Mouse (Mus musculus): ENCODE data around the gene Palm3. TPM values are rescaled to one million over a fixed set of nuclear protein-coding genes. Genes with fewer than 3 reads are reported as not detected.

Gene Palm3
- polyA plus RNA-seq, 1 experiment from 2014 or later: 2.1 TPM

GRCm38 (mm10) chr8:84052746-84053145 is 31.5 kb downstream of the Palm3 start:
- Histone ChIP-seq H3K9me3 (replicated peaks) (no peaks in the 10 kb centered on the region), H3K27ac (ENCODE audit: poor library complexity, severe bottlenecking) (0 out of 2 replicates have a peak overlapping the region, but pooled peaks have one; percentile 5), H3K9ac (no peak overlapping the region), H3K36me3 (no peaks in the 10 kb centered on the region), H3K4me3 (no peak overlapping the region), H3K4me1 (replicated peaks) (peaks cover 25% of the 10 kb centered on the region), H3K4me2 (no peak overlapping the region), H3K27me3 (replicated peaks) (no peaks in the 10 kb centered on the region)
- ATAC-seq (ENCODE audit: insufficient number of reproducible peaks, low FRiP score): peak; percentile 81
- 43% methylated on average over 3 of the region's 3 CpGs for WGBS

GRCm38 (mm10) chr8:84053229-84053628 is 32.0 kb downstream of the Palm3 start:
- no peaks in the 10 kb centered on the region for H3K36me3 ChIP-seq
- no peak overlapping the region for H3K9ac ChIP-seq
- H3K4me1 ChIP-seq (replicated peaks): peaks cover 25% of the 10 kb centered on the region
- no peak overlapping the region for H3K4me2 ChIP-seq
- no peak for ATAC-seq (ENCODE audit: insufficient number of reproducible peaks, low FRiP score)
- no peak overlapping the region for H3K4me3 ChIP-seq
- no peaks in the 10 kb centered on the region for H3K9me3 ChIP-seq (replicated peaks)
- WGBS: 80% methylated on average over 5 of the region's 5 CpGs
- no peaks in the 10 kb centered on the region for H3K27me3 ChIP-seq (replicated peaks)
- no peak overlapping the region for H3K27ac ChIP-seq (ENCODE audit: poor library complexity, severe bottlenecking)

GRCm38 (mm10) chr8:84057827-84058226 is 36.6 kb downstream of the Palm3 start:
- no peak overlapping the region for H3K27ac ChIP-seq (ENCODE audit: poor library complexity, severe bottlenecking)
- peaks cover 3% of the 10 kb centered on the region for H3K4me1 ChIP-seq (replicated peaks)
- WGBS: 88% methylated on average over 1 of the region's 1 CpGs
- no peak overlapping the region for H3K4me3 ChIP-seq
- H3K36me3 ChIP-seq: no peaks in the 10 kb centered on the region
- no peak; the same call in 1 of the 2 replicates for ATAC-seq (ENCODE audit: insufficient number of reproducible peaks, low FRiP score)
- H3K4me2 ChIP-seq: no peak overlapping the region
- no peak overlapping the region for H3K9ac ChIP-seq
- H3K9me3 ChIP-seq (replicated peaks): no peaks in the 10 kb centered on the region
- H3K27me3 ChIP-seq (replicated peaks): no peaks in the 10 kb centered on the region

- ATAC-seq (ENCODE audit: insufficient number of reproducible peaks, low FRiP score): no peak
- Histone ChIP-seq H3K36me3 (no peaks in the 10 kb centered on the region), H3K4me2 (no peak overlapping the region)
These were observed 38.0 kb downstream of the Palm3 start for GRCm38 (mm10) chr8:84059226-84059625.

GRCm38 (mm10) chr8:84060245-84060644 is 39.0 kb downstream of the Palm3 start:
- Histone ChIP-seq H3K27ac (ENCODE audit: poor library complexity, severe bottlenecking) (no peak overlapping the region), H3K4me1 (replicated peaks) (no peaks in the 10 kb centered on the region), H3K9me3 (replicated peaks) (no peaks in the 10 kb centered on the region), H3K9ac (no peak overlapping the region), H3K4me3 (no peak overlapping the region), H3K4me2 (no peak overlapping the region), H3K36me3 (no peaks in the 10 kb centered on the region), H3K27me3 (replicated peaks) (no peaks in the 10 kb centered on the region)
- no peak for ATAC-seq (ENCODE audit: insufficient number of reproducible peaks, low FRiP score)
- 66% methylated on average over 2 of the region's 2 CpGs for WGBS

More at GRCm38 (mm10) chr8:84059226-84059625, 38.0 kb downstream of the Palm3 start:
- no peaks in the 10 kb centered on the region for H3K27me3 ChIP-seq (replicated peaks)
- 88% methylated on average over 2 of the region's 2 CpGs for WGBS
- H3K9ac ChIP-seq: no peak overlapping the region
- no peak overlapping the region for H3K4me3 ChIP-seq
- H3K4me1 ChIP-seq (replicated peaks): no peaks in the 10 kb centered on the region
- no peak overlapping the region for H3K27ac ChIP-seq (ENCODE audit: poor library complexity, severe bottlenecking)
- no peaks in the 10 kb centered on the region for H3K9me3 ChIP-seq (replicated peaks)

- Histone ChIP-seq H3K9ac (no peak overlapping the region), H3K4me3 (no peak overlapping the region), H3K9me3 (replicated peaks) (no peaks in the 10 kb centered on the region), H3K27me3 (replicated peaks) (no peaks in the 10 kb centered on the region), H3K4me1 (replicated peaks) (peaks cover 16% of the 10 kb centered on the region), H3K4me2 (no peak overlapping the region), H3K36me3 (no peaks in the 10 kb centered on the region), H3K27ac (ENCODE audit: poor library complexity, severe bottlenecking) (no peak overlapping the region)
- ATAC-seq (ENCODE audit: insufficient number of reproducible peaks, low FRiP score): no peak
- WGBS: 59% methylated on average over 8 of the region's 8 CpGs
These were observed 42.8 kb downstream of the Palm3 start for GRCm38 (mm10) chr8:84063861-84064610.

- no peaks in the 10 kb centered on the region for H3K36me3 ChIP-seq
- H3K9me3 ChIP-seq (replicated peaks): no peaks in the 10 kb centered on the region
- H3K27me3 ChIP-seq (replicated peaks): no peaks in the 10 kb centered on the region
- peaks cover 26% of the 10 kb centered on the region for H3K4me1 ChIP-seq (replicated peaks)
- WGBS: 97% methylated on average over 1 of the region's 1 CpGs
- H3K4me2 ChIP-seq: peak within 1 kb of the TSS; percentile 75
- H3K9ac ChIP-seq: peak within 1 kb of the TSS; percentile 76
- H3K4me3 ChIP-seq: peak within 1 kb of the TSS; percentile 97
- peak within 1 kb of the TSS; percentile 83 for H3K27ac ChIP-seq (ENCODE audit: poor library complexity, severe bottlenecking)
- ATAC-seq (ENCODE audit: insufficient number of reproducible peaks, low FRiP score): no peak
These were observed 43.8 kb downstream of the Palm3 start, which contains the start of gene Gm10643 for GRCm38 (mm10) chr8:84065037-84065436. Gene Gm10643, minus strand, starts transcription at chr8:84065137.

- Histone ChIP-seq H3K4me2 (peak overlapping the region; percentile 75), H3K27me3 (replicated peaks) (no peaks in the 10 kb centered on the region), H3K9ac (peak overlapping the region; percentile 76), H3K4me1 (replicated peaks) (peaks cover 26% of the 10 kb centered on the region), H3K27ac (ENCODE audit: poor library complexity, severe bottlenecking) (peak overlapping the region; percentile 83), H3K4me3 (peak overlapping the region; percentile 97), H3K36me3 (no peaks in the 10 kb centered on the region), H3K9me3 (replicated peaks) (no peaks in the 10 kb centered on the region)
- no peak for ATAC-seq (ENCODE audit: insufficient number of reproducible peaks, low FRiP score)
- 36% methylated on average over 5 of the region's 5 CpGs for WGBS
These were observed 44.3 kb downstream of the Palm3 start for GRCm38 (mm10) chr8:84065457-84066072.

- H3K36me3 ChIP-seq: no peaks in the 10 kb centered on the region
- H3K27ac ChIP-seq (ENCODE audit: poor library complexity, severe bottlenecking): peak within 1 kb of the TSS; percentile 96
- H3K9ac ChIP-seq: peak within 1 kb of the TSS; percentile 90
- peaks cover 31% of the 10 kb centered on the region for H3K4me1 ChIP-seq (replicated peaks)
- WGBS: under 1% methylated on average over 51 of the region's 51 CpGs
- peak; percentile 98 for ATAC-seq (ENCODE audit: insufficient number of reproducible peaks, low FRiP score)
- no peaks in the 10 kb centered on the region for H3K9me3 ChIP-seq (replicated peaks)
- H3K27me3 ChIP-seq (replicated peaks): no peaks in the 10 kb centered on the region
- peak within 1 kb of the TSS; percentile 75 for H3K4me2 ChIP-seq
- peak within 1 kb of the TSS; percentile 97 for H3K4me3 ChIP-seq
These were observed 45.1 kb downstream of the Palm3 start, which contains the start of gene Rfx1 for GRCm38 (mm10) chr8:84066291-84066930. Gene Rfx1, plus strand, starts transcription at chr8:84066834.

- peak; percentile 83 for ATAC-seq (ENCODE audit: insufficient number of reproducible peaks, low FRiP score)
- Histone ChIP-seq H3K27me3 (replicated peaks) (no peaks in the 10 kb centered on the region), H3K27ac (ENCODE audit: poor library complexity, severe bottlenecking) (peak overlapping the region; percentile 96), H3K4me2 (peak overlapping the region; percentile 75), H3K9me3 (replicated peaks) (no peaks in the 10 kb centered on the region), H3K4me3 (peak overlapping the region; percentile 97), H3K4me1 (replicated peaks) (peaks cover 38% of the 10 kb centered on the region), H3K36me3 (no peaks in the 10 kb centered on the region), H3K9ac (peak overlapping the region; percentile 90)
- WGBS: under 1% methylated on average over 57 of the region's 58 CpGs
These were observed 45.8 kb downstream of the Palm3 start for GRCm38 (mm10) chr8:84067047-84067573.

- 69% methylated on average over 7 of the region's 7 CpGs for WGBS
- Histone ChIP-seq H3K27ac (ENCODE audit: poor library complexity, severe bottlenecking) (peak overlapping the region; percentile 36; the same call in 1 of the 2 replicates), H3K36me3 (no peaks in the 10 kb centered on the region), H3K9me3 (replicated peaks) (no peaks in the 10 kb centered on the region), H3K27me3 (replicated peaks) (no peaks in the 10 kb centered on the region), H3K4me1 (replicated peaks) (peaks cover 38% of the 10 kb centered on the region), H3K4me3 (peak overlapping the region; percentile 97), H3K4me2 (peak overlapping the region; percentile 75), H3K9ac (no peak overlapping the region)
- ATAC-seq (ENCODE audit: insufficient number of reproducible peaks, low FRiP score): no peak
These were observed 46.6 kb downstream of the Palm3 start for GRCm38 (mm10) chr8:84067911-84068310.
